Mouse (Mus musculus) urinary bladder, adult 18-20 months (tissue): ENCODE results near the gene Fmn2.

Experiments used
- DNase-seq, 2 experiments: peaks; one replicate each; pipeline ENCODE4 v3.0.0; 2022; ENCODE audit warnings: low spot score in 2 of 2, mixed read lengths in 2 of 2

Gene Fmn2

DNA sequence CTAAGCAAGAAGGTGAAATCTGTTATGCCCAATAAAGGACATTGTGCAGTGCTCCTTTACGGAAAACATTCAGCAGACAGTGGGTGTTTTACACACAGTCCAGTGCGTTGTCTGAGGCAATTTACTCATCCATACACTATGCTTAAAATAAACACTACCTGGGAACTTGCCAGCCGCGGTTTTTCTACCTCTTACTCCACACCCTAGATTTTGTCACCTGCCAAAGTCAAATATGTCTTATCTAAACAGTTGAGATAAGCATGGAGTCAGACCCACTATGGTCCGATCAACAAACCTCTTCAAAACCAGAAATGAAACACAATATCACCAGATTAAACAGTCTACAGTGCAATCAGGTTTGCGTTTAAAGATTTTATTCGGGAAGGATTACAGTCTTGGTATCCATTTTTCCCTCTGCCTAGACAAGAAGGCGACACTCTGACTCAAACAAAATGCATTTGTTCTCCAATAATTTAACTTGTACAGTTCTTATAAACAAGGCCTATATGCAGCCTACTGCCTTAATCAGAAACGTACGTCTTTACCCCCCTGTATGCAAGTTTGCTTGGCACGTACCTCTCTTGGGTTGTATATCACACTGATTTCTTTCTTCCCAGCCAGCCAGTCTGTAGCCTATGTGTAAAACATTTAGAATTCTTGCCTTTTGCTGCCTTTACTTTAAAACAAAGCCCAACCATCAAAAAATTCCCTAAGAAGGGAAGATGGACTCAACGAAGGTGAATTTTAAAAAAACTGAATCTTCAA is 158.0 kb downstream of the Fmn2 start:
- no peak for DNase-seq

- DNase-seq = no peak
Observed at GRCm38 (mm10) chr1:174665116-174665515, 163.5 kb downstream of the Fmn2 start.

DNA sequence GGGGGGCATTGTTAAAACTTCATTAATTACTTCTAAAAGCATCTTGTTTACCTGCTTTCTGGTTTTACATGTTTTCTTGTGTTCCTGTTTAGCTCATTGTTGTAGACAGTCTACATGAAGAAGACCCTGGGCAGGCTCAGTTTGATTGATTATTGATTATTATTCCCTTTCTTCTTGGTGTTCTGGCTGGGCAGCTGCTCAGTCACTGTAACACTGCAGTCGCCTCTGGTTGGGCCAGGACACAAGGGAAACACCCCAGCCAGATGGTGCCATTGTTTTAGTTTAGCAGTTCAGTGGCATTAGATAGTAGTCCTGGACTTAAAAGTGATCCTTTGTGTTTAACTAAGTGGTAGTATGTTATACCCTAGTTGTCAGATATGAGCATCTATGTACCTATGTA is 167.5 kb downstream of the Fmn2 start:
- DNase-seq = no peak

- no peak for DNase-seq
Observed at GRCm38 (mm10) chr1:174670846-174671245, 169.2 kb downstream of the Fmn2 start.

DNA sequence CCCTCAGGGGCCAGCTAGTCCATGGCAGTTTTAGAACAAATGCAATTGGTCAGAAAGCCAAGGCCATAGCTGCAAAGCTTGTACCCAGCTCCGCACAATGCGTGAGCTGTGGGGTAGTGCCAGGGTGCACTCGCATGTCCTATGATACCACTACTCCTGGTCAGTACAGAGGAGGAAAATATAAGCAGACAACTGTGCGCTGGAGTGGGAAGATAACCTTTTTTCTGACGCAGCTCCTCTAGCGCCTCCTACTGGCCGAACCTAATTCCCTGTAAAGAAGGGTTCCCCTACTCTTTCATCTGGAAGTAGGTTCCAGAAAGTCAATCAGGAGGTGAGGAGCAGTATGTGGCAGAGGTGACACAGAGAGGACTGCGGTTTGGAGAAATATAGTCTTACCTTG is 173.0 kb downstream of the Fmn2 start:
- peak in 1 of 2 experiments; percentile 11 for DNase-seq

- no peak for DNase-seq
Observed at GRCm38 (mm10) chr1:174675316-174675715, 173.7 kb downstream of the Fmn2 start.

DNA sequence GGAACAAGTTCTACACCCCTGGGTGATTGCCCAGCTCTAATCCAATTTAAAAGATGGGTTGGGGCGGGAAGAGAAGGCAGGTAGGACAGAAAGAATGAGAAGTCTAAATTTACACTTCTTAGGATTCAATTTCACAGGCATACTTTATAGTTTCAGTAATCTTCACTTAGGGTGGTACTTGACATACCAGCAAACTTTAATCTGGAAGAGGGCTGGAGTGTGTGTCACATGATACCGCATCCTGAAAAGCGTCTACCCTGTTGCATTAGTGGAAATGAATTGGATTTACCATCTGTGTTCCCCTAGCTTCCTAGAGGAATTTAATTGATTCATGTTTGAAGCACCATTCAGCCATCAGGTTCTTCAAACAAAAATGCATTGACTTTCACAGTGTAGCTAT is 174.6 kb downstream of the Fmn2 start:
- DNase-seq = no peak

DNA sequence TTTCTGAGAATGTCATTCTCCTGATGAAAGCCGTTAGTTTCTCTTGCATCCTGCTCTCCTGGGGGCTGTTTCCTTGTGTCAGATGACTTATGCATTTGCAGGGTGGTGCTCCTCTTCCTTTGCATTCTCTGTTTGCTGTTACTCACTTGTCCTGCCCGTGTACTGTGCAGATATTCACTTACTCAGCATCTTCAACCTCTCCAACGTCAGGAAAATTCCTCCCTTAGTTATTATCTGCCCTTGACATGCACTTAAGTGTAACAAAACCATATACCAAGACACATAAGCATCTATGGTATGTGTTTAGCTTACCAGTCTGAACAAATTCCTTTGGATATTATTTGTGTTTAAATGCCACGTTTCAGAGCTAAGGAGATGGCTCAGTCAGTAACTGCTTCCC is 175.6 kb downstream of the Fmn2 start:
- no peak for DNase-seq

GRCm38 (mm10) chr1:174689301-174689700 is 187.7 kb downstream of the Fmn2 start:
- DNase-seq = no peak

DNA sequence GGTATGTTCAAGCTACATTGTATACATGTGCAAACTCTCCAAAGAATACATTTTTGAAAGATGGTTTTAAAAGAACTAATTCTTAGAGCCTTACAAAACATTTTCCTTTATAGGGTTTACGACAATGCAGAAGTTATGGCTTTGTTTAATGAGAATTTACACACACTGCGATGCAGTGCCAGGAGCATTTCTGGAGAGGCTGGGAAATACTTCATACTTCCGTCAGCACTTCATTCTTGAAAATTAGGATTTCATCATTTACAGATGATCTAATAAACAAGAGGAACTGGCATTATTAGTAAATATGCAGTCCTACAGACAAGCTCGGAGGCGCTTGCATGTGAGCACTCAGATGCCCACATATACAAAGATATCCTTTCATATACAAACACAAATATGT is 199.2 kb downstream of the Fmn2 start:
- DNase-seq = no peak

DNA sequence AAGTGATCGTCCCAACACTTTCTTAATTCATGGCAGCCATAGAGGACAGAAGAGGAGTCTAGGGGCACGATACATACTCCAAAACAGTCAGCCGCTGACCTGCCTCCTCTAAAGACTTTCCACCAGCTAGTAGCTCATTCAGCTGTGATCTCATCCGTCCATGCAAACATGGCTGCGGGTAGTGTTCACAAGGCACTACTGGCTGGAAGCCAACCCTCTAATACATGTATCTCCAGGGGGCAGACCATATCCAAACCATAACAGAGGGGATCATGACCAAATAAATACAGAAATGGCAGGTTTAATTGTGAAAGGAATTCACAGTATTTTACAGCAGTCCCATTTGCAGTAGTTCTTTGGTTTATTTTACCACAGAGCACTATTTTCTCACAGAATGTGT is 200.2 kb downstream of the Fmn2 start:
- no peak for DNase-seq

- DNase-seq = no peak
Observed at GRCm38 (mm10) chr1:174703909-174704308, 202.3 kb downstream of the Fmn2 start.

- no peak for DNase-seq
Observed at GRCm38 (mm10) chr1:174719729-174720458, 218.3 kb downstream of the Fmn2 start.

DNA sequence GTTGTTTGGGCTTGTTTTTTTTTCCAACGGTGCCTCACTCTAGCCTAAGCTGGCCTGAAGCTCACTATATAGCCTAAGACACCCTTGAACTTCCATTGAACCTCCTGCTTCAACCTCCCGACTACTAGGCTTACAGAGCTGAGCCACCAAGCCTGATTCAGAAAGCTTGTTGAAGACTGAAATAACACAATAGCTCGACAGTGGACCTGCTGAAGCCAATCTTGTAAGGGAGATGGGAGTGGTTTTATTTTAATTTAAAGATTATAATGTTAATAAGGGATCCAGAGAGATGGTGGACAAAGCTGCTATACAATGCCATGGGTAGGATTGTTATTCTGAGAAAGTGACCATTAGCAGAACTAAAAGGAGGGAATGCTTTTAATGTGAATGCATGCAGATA is 227.1 kb downstream of the Fmn2 start:
- DNase-seq = no peak

- no peak for DNase-seq
Observed at GRCm38 (mm10) chr1:174732715-174733114, 231.1 kb downstream of the Fmn2 start.

- no peak for DNase-seq
Observed at GRCm38 (mm10) chr1:174738958-174739357, 237.3 kb downstream of the Fmn2 start.

- no peak for DNase-seq
Observed at GRCm38 (mm10) chr1:174742667-174743066, 241.0 kb downstream of the Fmn2 start.

- no peak for DNase-seq
Observed at GRCm38 (mm10) chr1:174748520-174748919, 246.9 kb downstream of the Fmn2 start.

DNA sequence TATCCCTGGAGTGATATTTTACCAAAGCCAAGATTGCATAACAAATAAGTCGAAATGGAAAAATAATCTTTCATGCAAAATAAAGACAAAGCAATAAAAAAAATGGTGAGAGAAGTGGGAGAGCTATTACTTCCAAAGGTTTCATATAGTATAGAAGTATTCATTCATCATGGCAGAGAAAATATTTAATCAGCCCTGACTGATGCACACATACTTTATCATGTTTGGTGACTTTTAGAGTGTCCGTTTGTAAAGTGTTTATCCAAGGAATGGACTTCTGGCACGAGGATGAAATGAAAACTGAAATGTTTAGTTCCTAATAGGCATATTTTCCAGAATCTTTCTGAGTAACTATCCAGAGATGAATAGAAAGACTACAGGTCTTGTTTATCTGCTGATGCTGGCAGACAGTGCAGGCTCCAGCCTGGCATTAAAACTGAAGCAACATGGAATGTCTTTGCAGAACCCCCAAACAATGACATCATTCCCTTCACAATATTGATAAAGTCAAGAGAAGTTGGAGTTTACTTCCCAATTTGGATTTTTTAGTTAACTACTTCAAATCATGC is 249.4 kb downstream of the Fmn2 start:
- no peak for DNase-seq

- DNase-seq = no peak
Observed at GRCm38 (mm10) chr1:174759354-174759753, 257.7 kb downstream of the Fmn2 start.

- DNase-seq = no peak
Observed at GRCm38 (mm10) chr1:174765757-174766156, 264.1 kb downstream of the Fmn2 start.

DNA sequence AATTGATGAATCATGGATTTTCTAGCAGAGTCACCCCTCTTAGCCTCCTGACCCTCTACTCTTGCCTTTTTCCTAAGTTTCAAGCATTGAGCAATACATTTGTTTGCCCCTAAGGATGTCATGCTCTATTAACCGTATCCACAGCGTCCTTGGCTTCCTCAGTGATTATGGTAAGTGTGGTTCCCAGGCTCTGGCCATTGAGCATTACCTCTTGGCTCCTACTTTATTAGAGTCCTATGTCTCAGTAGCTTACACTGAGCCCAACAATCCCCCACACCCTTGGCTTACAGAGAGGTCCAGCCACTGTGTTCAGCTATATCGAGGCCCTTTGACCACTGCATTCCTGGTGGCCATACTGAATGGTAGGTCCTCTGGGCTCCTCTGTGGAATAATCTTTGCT is 265.2 kb downstream of the Fmn2 start:
- no peak for DNase-seq

DNA sequence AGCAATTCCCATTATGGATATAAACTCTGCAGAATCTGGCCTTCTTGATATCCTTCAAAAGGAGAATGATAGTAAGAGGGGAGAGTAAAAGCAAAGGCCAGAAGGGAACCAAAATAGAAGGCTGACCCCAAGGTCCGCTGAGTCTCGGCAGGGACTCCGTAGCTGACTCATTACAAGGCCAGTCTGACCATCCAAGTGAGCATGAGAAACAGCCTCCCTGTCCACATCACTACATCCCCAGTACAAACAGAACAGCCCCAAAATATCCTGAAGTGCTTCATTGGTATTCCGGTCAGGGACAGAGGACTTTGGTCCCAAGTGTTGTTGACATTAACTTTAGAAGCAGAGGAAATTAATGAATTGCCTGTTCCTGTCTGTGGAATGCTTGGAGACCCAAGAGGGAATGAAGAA is 270.3 kb downstream of the Fmn2 start:
- no peak for DNase-seq
